Mouse (Mus musculus) adrenal gland, postnatal 36 days (tissue): ENCODE measurements around the gene Spata20. TPM values are rescaled to one million over a fixed set of nuclear protein-coding genes. Genes with fewer than 3 reads are reported as not detected.
A peak's percentile ranks its signal among the peaks of the same experiment; 100 is the strongest.

ENCODE experiments used
- DNase-seq, 2 experiments: peaks; one replicate each; pipeline ENCODE4 v3.0.0; 2021; ENCODE audit warnings: mixed read lengths in 1 of 2
- long read RNA-seq, 2 experiments: library from polyadenylated mRNA; stranded (forward); transcript quantifications; one replicate each; pipeline ENCODE4 v2.0.0; 2021; ENCODE audit warnings: borderline sequencing depth in 2 of 2
- total RNA-seq, 2 experiments: library from RNA; stranded (reverse); gene quantifications; 2 replicates each; pipeline ENCODE4 v1.2.3; 2021

Spata20 gene
- not detected for total RNA-seq
- long read RNA-seq, experiment 1: 0 reads
- long read RNA-seq, experiment 2: 0 reads

DNA sequence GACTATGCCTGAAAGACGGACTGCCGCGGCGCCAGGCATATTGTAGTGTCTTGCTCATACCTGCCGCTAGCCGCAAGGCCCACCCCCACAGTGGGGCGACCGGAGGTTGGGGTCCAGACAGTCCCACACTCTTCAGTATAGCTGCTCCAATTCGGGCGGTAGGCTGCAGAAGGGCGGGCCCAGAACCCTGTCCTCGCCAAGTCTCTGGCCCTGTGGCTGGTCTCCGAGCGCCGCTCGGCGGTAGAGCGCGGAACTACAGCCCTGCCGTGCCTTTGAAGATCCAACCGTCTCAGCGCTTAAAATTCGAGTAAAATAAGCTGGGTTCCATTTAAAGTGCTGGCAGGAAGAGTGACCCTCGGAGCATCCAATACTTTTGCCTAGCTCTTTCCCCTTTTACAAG lies at the start of gene Spata20:
Gene Spata20, minus strand, starts transcription at position 179 of the 400 bp plus-strand sequence.
- DNase-seq: peak; percentile 86 to 89

DNA sequence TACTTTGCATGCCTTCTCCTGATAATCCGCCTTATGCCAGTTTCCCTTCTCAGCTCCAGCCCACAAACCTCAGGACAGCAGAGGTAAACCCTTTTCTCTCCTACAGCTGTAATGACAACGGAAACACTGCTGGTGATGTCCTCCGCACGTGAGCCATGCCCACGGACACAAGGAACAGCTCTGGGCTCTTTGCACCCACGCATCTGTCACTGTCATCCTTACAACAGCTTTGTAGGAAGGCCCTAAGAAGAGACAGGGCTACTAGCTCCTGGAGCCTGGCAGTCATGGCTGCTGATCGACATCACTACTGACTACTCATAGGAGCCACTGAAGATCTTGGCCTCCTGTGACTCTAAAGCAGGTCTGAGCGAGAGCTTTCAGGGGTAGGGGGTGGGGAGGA lies 47.2 kb upstream of the Spata20 start:
- no peak for DNase-seq

DNA sequence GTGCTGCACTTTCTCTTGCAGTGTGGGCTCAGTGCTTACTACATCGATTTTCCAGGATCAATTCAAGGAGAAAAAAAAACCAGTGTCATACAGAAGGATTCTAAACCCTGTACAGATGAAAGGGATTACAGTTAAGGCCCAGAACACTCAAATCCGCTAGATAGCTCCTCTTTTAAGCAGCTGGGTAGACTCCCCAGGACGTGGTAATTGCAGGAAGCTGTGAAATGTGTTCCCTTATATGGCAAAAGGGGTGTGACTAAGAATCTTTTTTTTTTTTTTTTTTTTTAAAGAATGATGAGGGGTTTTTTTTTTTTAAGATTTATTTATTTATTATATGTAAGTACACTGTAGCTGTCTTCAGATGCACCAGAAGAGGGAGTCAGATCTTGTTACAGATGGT lies 42.9 kb upstream of the Spata20 start:
- no peak for DNase-seq

DNA sequence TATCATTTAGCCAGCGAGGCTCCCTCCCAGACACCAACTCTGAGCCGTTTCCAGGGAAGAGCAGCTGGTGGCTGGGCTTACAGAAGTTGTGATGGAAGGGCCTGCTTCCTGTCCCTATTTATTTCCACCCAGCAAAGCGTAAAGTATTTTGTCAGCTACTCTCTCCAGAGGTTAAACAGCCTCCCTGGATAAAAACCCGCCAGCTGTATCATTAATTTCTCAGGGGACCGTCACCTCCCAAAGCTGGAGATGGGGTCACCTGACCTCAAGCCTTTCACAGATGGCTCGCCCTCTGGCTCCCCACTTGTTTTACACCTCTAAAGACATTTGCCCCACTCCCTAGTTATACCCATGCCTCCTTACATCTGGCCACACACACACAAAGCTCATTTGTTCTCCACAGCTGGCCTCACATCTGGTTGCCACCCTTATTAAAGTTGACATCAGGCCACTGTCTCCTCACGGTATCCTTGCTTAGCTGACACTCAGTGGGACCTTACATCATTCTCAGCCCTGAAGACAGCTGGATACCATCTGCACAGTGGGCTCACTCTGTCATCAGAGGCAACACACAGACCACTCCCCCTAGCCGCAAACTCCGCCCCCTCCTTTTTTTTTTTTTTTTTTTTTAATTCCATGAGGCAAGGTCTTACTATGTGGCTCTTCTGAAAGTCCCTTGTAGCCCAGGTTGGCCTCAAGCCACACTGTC lies 40.3 kb upstream of the Spata20 start:
- no peak for DNase-seq

DNA sequence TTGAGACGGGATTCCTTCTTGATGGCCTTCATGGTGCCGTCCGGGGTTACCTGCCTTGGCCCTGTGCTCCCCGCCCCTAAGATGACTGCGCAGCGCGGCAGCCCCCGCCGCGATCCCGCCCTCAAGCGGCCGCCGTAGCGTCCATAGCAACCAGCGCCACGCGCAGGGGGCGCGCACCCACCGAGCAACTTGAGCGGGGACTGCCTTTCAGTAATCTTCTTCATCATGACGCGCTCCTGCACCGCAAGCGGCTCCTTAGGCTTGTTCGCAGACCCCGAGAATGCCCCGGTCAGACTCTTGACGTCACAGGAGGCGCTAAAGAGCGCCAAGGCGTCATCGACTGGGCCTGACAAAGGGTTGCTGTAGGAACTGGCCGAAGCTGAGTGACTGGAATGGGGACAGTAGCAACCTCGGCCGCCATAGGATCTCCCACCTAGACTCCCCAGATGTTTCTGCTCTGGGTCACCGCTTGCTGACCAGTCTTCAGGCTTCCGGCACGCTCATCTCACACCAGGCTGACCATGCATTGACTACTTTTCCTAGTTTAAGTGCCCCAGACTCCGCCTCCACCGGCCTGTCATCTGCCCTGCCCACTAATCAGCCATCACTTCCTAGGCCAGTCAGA lies 35.4 kb upstream of the Spata20 start, which contains the start of gene Mycbpap:
Gene Mycbpap, minus strand, starts transcription at position 524 of the 625 bp plus-strand sequence.
- DNase-seq: peak; percentile 72

DNA sequence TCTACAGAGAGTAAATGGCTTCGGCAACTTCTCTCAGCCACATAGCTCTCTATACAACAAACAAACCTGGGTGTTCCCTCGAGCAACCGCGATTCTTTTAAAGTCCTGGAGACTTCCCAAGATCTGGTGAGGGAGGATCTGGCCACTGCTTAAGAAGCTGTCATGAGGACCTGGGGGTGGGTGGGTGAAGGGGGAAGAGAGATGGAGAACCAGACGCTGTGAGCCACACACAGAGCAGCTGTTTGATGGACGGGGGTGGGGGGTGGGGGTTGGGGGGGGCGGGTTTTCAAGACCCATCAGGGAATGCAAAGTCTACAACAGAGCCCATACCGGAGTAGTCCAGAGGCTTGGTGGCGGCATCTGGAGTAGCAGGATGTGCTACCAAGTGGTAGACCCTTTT lies 27.5 kb upstream of the Spata20 start:
- no peak for DNase-seq

DNA sequence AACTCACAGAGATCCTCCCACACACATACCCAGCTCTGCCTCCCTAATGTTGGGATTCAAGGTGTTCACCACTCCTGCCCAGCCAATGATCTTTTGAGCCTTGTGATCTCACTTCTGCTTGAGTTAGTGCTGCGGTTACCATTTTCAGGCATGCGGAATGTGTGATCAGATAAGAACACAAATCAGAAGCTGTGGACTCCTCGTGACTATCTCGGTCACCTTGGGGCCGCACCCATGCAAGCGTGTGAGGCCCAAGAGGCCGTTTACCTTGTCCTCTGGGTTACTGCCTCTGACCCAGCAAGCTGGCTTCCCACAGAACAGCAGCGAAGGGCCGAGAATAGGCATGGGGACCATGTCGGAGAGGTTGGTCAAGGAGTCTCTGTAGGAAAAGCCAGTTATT lies 23.0 kb upstream of the Spata20 start:
- DNase-seq: no peak

DNA sequence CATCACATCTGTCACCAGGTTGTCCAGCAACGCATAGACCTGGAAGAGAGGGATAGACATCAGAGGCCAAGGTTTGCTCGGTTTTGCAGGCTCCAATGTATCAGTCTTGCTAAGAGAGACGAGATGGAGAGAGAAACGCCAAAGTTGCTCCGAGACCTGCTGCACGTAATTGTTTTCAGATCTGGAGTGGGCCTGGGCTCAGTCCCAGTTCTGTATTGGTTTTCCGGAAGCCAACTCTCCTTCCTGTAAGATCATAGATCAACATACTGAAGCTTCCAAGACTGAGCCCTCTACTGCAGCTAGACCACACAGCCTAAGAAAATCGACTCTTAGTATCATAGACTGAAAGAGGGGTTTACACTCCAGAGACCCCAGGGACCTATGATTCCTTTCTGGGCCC lies 15.5 kb upstream of the Spata20 start:
- DNase-seq: no peak

DNA sequence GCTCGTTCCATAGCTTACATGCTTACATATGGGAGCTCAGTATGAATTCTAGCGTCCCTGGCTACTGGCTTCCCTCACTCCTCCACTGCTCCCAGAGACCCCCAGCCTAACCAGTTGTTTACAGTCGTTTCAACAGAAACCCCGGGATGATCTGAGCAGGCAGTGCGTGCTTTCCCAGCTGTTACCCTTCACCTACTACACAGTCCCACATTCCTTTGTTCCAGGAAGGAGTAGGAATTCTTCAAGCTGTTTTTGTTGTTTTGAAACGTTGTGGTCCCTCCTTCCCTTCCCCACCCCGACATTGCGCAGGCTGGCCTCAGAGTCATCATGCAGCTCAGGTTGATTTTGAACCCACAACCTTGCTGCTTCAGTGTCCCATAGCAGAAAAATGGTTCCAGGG lies 14.4 kb upstream of the Spata20 start:
- DNase-seq: no peak

DNA sequence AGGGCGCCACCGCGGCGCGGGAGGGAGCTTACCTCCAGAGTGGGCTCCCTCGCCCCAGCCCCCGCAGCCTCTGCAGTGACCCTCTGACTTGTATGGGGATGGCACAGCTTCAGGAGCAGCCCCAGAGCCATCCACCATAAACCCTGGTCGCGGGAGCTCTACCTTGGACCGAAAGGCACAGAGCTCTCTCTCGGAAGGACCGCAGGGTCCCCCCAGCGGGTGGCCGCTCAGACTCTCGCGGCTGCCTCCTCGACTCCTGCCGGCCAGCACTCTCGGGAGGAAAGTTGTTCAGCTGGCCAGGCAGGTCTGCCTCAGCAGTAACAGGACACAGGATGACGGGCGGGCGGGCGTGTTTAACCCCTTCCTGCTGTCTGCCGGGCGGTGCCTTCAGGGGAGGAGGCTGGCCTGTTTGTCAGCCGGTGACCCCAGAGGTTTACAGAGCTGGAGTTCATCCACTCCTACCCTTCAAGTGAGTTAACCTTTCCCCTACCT lies 13.7 kb upstream of the Spata20 start, which contains the start of gene Epn3:
Gene Epn3, minus strand, starts transcription at position 314 of the 492 bp plus-strand sequence.
- DNase-seq: peak in 1 of 2 experiments; percentile 51

DNA sequence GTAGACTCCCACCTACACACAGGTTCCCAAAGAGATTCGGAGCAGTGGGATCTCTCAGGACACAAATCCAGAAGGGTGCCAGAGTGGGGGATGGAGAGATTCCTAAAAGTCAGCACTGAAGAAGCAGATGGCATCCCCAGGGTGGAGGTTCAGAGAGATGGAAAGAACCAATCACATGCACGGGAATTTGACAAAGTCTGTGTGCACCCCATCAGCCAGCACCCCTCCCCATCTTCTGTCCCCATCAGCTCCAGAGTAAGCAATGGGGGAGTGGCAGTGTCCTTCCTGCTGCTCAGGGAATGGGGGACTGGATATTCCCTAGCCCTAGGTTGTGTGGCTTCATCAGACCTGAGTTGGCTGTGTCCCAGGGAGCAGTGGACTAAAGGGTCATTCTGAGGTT lies 13.1 kb upstream of the Spata20 start:
- DNase-seq: no peak

DNA sequence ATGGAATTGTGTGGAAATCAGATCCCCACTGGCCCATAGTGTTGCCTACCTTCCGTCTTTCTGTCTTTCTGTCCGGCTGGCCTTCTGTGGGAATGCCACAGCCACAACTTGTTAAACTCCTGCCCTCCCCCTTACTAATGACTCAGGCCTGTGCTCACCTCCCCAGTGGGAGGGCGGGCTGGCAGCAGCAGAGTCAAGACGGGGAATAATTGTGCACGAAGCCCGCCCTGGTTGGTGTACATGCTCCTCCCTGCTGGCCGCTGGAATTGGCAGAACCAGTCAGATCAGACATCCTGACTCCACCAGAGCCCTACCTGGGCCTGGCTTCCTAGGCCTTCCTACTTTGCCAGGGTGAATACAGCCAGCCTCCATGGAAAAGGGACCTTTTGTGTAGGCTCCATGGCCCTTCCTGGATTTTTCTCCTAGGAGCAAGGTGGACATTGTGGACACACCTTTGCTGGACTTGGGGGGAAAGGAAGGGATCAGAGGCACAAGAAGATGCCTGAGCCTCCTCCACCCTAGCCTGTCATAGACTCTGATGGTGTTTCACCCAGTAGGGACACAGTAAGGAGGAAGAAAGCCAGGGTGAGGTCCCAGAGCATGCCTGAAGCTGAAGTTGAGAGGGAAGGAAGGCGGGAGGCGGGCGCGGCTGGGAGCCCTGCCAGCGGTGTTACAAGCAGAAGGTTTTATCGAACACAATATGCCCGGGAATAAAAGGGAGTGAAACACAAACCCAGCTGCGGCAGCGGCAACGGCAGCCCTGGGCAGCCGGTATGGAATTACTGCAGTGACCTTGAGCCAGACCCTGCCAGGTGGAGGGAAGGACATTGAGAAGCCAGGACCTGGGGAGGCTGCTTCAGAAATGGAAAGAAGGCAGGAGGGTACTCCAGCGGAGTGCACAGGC lies 12.4 kb upstream of the Spata20 start:
- peak; percentile 84 to 86 for DNase-seq

DNA sequence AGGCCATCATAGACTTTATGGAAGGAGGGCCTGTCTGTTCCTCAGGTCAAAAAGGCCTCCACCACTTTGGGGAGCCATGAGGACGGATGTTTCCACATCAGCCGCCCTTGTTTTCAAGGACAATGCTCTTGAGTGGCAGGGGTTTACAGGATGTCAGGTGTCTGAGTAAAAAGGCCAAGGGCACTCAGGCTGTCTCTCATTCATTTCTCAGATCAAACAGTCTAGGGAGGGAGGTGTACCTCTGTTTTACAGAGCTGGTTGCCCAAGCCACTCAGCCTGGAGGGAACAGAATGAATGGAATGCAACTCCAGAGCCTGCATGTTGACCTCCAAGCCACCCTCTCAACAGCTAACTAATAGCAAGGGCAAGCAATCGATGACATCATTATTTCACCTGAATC lies 9.4 kb upstream of the Spata20 start:
- peak; percentile 52 to 57 for DNase-seq

DNA sequence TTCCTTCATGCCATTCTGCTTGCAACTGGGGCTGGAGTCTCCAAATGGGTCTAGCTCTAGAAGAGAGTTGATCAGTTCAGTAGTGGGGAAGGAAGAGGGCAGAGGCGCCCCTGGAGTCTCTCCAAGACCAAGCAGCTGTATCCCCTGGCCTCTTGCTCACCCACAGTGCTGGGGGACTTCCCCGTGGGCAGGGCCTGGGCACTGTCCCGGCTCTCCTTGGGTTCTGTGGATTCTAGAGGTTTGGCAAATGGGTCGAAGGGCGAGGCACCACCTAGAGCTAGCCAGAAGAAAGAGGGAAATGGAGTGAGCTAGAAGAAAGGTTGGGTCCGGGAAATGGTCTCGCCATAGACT lies 5.7 kb upstream of the Spata20 start:
- no peak for DNase-seq

DNA sequence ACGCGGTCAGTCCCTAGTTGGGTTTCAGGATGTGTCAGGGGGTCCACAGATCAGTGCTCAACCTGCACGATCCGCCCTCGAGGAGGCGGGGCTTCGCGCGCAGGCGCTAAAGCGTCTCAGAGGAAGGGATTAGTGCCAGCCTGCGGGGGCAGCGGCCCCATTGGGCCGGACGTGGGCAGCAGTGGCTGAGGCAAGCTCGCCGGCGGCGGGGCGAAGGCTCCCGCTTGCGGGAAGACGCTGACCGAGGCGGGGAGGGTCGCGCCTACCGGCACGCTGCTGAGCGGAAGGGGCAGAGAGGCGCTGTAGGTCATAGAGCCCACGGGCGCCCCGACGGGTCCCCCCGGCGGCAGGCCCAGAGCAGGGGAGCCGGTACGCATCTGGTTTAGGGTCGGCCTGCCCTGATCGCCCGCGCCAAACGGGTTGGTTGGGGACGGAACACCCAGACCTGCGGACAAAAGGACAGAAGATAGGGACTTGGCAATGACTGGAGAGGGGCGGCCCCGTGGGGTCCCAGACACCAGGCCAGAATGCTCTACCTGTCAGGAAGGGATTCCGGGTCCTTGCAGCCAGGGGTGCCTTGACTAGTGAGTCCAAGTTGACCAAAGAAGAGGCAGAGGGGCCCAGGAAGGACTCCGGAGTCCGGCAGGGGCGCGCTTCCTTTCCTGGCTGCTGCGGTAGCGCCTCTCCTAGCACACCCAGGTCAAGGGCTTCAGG lies 5.2 kb upstream of the Spata20 start:
- peak in 1 of 2 experiments; percentile 59 for DNase-seq

DNA sequence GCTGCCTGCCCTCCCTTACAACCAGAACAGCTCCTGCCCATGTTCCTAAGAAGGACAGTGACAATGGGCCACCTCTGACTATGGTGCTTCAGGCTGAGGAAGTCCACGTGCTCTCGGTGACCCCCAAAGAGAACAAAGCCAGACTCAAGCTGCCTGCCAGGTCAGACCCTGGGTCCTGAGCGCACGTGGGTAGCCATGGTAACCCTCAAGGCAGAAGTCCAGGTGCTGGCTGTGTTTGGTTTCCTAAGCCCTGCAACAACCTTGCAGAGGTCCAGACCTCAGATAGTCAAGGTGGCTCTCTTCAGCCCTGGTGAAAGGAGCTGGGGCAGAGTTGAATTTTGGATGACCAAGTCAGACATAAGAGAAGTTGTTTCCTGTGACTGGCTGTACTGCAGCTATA lies 3.8 kb upstream of the Spata20 start:
- DNase-seq: no peak

DNA sequence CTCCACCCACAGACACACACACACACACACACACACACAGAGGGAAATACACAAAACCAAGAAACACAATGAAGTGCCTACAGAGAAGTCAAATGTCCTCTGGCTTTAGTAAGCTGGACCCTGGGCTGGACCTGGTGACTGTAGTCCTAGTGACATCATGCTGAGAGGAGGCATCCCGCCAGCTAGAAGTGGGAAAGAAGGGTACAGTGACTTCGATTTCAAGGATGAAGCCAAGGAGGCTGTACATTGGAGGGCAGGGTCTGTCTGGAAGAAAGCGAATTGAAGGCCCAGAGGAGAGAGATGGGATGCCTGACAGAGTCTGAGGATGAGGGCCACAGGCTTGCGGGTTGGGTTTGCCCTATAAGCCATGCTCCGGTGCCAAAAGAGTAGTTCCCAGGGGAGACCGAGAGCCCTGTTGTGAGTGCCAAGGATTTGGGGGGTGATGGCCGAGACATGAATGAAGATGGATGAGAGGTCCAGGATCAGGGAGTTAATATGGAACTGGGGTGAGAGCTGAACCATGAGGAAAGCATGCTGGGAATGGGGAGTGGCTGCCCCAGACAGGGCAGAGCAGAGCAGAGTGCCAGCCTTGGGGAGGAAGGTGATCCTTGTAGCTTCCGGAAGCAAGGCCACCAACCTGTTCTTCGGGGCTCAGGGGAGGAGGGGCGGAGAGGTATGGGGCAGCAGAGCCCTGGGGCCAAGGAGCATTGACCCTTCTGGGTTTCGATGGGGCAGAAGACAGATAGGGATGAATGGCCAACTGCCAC lies 3.0 kb upstream of the Spata20 start:
- DNase-seq: no peak

DNA sequence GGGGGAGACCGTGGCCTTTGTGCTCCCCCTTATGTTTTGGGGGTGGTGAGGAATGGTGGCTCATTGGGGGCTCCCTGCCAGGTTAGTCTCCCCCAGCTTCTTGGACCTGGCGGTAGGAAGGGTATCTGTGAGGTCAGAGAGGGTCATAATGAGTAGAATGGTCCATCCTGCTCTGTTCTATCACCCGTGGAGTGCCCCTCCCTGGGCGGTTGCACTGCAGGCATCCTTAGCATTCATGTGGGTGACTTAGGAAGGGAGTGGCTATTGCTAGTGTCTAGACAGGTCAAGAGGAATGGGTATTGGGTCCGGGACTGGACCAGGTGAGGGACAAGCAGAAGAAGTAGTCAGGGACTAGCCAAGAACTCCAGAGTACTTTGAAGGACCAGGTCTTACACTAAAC lies 756 bp downstream of the Spata20 start:
- DNase-seq: no peak

DNA sequence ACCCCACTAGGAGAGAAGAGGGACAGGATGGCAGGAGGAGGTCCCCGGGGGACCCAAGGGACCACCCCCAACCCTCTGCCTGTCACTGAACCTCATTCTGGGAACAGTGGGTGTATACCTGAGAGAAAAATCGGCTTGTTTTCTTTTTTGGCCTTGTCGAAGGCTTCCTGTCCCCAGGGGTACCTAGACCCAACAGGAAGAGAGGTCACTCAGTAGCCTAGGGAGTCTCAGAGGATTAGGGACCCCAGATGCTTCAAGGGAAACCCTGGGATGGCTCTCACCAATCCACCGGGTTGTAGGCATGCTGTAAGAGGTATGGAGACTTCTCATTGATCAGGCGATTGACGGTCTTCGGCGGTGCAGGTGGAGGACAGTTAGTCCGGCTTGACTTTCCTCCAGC lies 1.3 kb downstream of the Spata20 start:
- no peak for DNase-seq

DNA sequence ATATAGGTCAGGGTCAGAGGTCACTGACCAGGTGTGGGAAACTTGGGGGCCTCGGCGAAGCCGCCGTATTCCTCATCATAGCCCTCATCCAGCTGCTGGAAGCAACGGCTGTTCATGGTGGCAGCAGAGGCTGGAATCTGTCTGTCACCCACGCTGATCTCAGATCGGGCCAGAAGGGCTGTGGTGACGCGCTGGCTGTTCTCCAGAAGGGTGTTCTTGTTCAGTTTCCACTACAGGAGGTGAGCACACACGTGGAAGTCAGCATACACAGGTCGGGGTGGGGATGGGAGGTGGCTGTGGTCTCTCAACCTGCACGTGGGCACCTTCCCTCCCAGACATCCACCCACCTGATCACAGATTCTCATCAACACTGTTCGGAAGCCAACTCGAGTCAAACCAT lies 2.1 kb downstream of the Spata20 start:
- no peak for DNase-seq

DNA sequence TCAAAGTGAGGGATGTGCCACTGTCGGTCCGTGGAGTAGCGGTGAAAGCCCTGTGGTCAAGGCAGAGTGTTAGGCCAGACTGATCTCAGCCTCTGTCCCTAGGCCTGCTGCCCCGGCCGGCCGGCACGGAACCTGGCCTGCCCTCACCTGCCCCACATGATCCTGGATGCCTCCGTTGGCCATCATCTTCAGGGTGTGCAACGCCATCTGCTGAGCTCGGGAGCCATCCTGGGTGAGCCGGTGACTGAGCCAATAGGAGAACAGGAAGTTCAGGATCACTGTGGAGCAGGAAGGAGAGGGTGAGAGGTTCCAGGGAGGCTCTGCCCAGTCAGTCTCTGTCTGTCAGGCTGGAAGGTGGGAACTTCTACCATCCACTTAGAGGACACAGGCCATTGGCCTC lies 2.5 kb downstream of the Spata20 start:
- DNase-seq: no peak
